Mouse (Mus musculus) Muller cell, postnatal 12 days (primary cell): ENCODE results near the gene Fnbp1.

Experiments used
- DNase-seq: peaks from one replicate; pipeline ENCODE4 v3.0.0-alpha.2; 2015; ENCODE audit errors: inconsistent ontology term

Fnbp1 gene

GRCm38 (mm10) chr2:31124694-31125093, 17.1 kb downstream of the Fnbp1 start:
- no peak for DNase-seq

GRCm38 (mm10) chr2:31123493-31123892, 18.3 kb downstream of the Fnbp1 start:
- DNase-seq, result no peak

GRCm38 (mm10) chr2:31122806-31123205, 19.0 kb downstream of the Fnbp1 start:
- DNase-seq, result no peak

- no peak for DNase-seq
Measured at GRCm38 (mm10) chr2:31121131-31121693, 20.6 kb downstream of the Fnbp1 start.

GRCm38 (mm10) chr2:31119795-31120194, 22.0 kb downstream of the Fnbp1 start:
- peak; percentile 51 for DNase-seq

GRCm38 (mm10) chr2:31118639-31119380, 23.0 kb downstream of the Fnbp1 start:
- peak; percentile 52 for DNase-seq

- DNase-seq, result peak; percentile 49
Measured at GRCm38 (mm10) chr2:31118211-31118610, 23.6 kb downstream of the Fnbp1 start.

- DNase-seq, result peak; percentile 49
Measured at GRCm38 (mm10) chr2:31115943-31116731, 25.7 kb downstream of the Fnbp1 start.

- DNase-seq, result no peak
Measured at GRCm38 (mm10) chr2:31115091-31115942, 26.5 kb downstream of the Fnbp1 start.

- no peak for DNase-seq
Measured at GRCm38 (mm10) chr2:31114205-31114604, 27.6 kb downstream of the Fnbp1 start.

GRCm38 (mm10) chr2:31111685-31112084, 30.1 kb downstream of the Fnbp1 start:
- no peak for DNase-seq

- DNase-seq, result no peak
Measured at GRCm38 (mm10) chr2:31109960-31110548, 31.8 kb downstream of the Fnbp1 start.

GRCm38 (mm10) chr2:31108186-31108585, 33.6 kb downstream of the Fnbp1 start:
- no peak for DNase-seq

GRCm38 (mm10) chr2:31106621-31107320, 35.0 kb downstream of the Fnbp1 start:
- DNase-seq, result peak; percentile 78

GRCm38 (mm10) chr2:31106004-31106403, 35.8 kb downstream of the Fnbp1 start:
- DNase-seq, result no peak

- no peak for DNase-seq
Measured at GRCm38 (mm10) chr2:31105279-31105678, 36.5 kb downstream of the Fnbp1 start.

GRCm38 (mm10) chr2:31103321-31103720, 38.5 kb downstream of the Fnbp1 start:
- DNase-seq, result no peak

GRCm38 (mm10) chr2:31101285-31101684, 40.5 kb downstream of the Fnbp1 start:
- DNase-seq, result no peak

GRCm38 (mm10) chr2:31099079-31099478, 42.7 kb downstream of the Fnbp1 start:
- DNase-seq, result peak; percentile 40

GRCm38 (mm10) chr2:31098616-31099015, 43.2 kb downstream of the Fnbp1 start:
- no peak for DNase-seq

- DNase-seq, result no peak
Measured at GRCm38 (mm10) chr2:31097276-31097675, 44.5 kb downstream of the Fnbp1 start.
